Mouse (Mus musculus) intestine, embryonic 14.5 days (tissue): ENCODE results near the gene Fhdc1. TPM values are rescaled to one million over a fixed set of nuclear protein-coding genes. Genes with fewer than 3 reads are reported as not detected.

Experiments used
- ATAC-seq: fragments of 200-750 bp; cut with Nextera tagmentation; replicated peaks from 2 replicates; pipeline ENCODE4 v1.8.0; 2017; ENCODE audit warnings: low read depth, moderate number of reproducible peaks, moderate TSS enrichment, moderate library complexity; ENCODE audit not compliant: low FRiP score, low TSS enrichment
- DNase-seq: peaks from one replicate; pipeline ENCODE4 v3.0.0-alpha.2; 2018; ENCODE audit warnings: low spot score
- H3K27ac ChIP-seq: fragments of 300-500 bp; sonication (generic); 2 replicates; pipeline ENCODE4 v1.5.1; 2014; ENCODE audit warnings: low read depth, mild to moderate bottlenecking, control low read depth
- H3K27me3 ChIP-seq: fragments of 300-500 bp; sonication (generic); replicated peaks from 2 replicates; pipeline ENCODE4 v1.6.1; 2014; ENCODE audit warnings: low read length, control low read depth; ENCODE audit not compliant: control insufficient read depth, insufficient read depth
- H3K36me3 ChIP-seq: fragments of 300-500 bp; sonication (generic); 2 replicates; pipeline ENCODE4 v1.6.1; 2014; ENCODE audit warnings: low read length, control low read depth; ENCODE audit not compliant: control insufficient read depth, insufficient read depth
- H3K4me1 ChIP-seq: fragments of 300-500 bp; sonication (generic); replicated peaks from 2 replicates; pipeline ENCODE4 v1.6.1; 2014; ENCODE audit warnings: low read length, control low read depth, mixed read lengths; ENCODE audit not compliant: control insufficient read depth, insufficient read depth
- H3K4me2 ChIP-seq: fragments of 300-500 bp; sonication (generic); 2 replicates; pipeline ENCODE4 v1.6.1; 2014; ENCODE audit warnings: low read length
- H3K4me3 ChIP-seq: fragments of 300-500 bp; sonication (generic); 2 replicates; pipeline ENCODE4 v1.5.1; 2014; ENCODE audit warnings: low read depth, low read length, control low read depth, mixed read lengths
- H3K9ac ChIP-seq: fragments of 300-500 bp; sonication (generic); 2 replicates; pipeline ENCODE4 v1.6.1; 2014; ENCODE audit warnings: mild to moderate bottlenecking, low read length
- H3K9me3 ChIP-seq: fragments of 300-500 bp; sonication (generic); 2 replicates; pipeline ENCODE4 v1.6.1; 2016; ENCODE audit warnings: low read length, control low read depth; ENCODE audit not compliant: control insufficient read depth
- WGBS: fragments of 180-500 bp; shearing (Covaris S2); extraction: QIAGEN DNeasy Blood & Tissue Kit; methylation state at CpG from one replicate; pipeline ENCODE4 v1.1.7; 2014; 5-methylcytosine and 5-hydroxymethylcytosine counted together
- polyA plus RNA-seq: library from polyadenylated mRNA; unstranded; fragments of >200 nt; fragmentation: Nextera tagmentation; extraction: Ambion mirVana; gene quantifications from 2 replicates; pipeline ENCODE4 v1.2.1, GENCODE M21; 2014

Fhdc1 gene
- polyA plus RNA-seq, 1 experiment from 2014 or later, result 5.9 TPM

- WGBS, result 68% methylated on average over 3 of the region's 3 CpGs
- no peak for ATAC-seq
These were observed 29.6 kb downstream of the Fhdc1 start for GRCm38 (mm10) chr3:84450651-84451050.

GRCm38 (mm10) chr3:84449015-84449414 lies 31.2 kb downstream of the Fhdc1 start:
- Histone ChIP-seq H3K9ac (no peak overlapping the region), H3K9me3 (no peaks in the 10 kb centered on the region), H3K4me2 (no peak overlapping the region), H3K4me3 (no peak overlapping the region), H3K4me1 (no peaks in the 10 kb centered on the region), H3K36me3 (no peaks in the 10 kb centered on the region; the same call in 1 of the 2 replicates), H3K27me3 (no peaks in the 10 kb centered on the region), H3K27ac (no peak overlapping the region)
- no peak for DNase-seq
- no peak for ATAC-seq
- 82% methylated on average over 9 of the region's 9 CpGs for WGBS

More at GRCm38 (mm10) chr3:84450651-84451050, 29.6 kb downstream of the Fhdc1 start:
- H3K36me3 ChIP-seq, result no peaks in the 10 kb centered on the region; the same call in 1 of the 2 replicates
- no peak overlapping the region for H3K4me3 ChIP-seq
- H3K4me2 ChIP-seq, result no peak overlapping the region
- peaks cover under 1% of the 10 kb centered on the region; the same call in 1 of the 2 replicates for H3K4me1 ChIP-seq
- H3K9me3 ChIP-seq, result no peaks in the 10 kb centered on the region
- no peak overlapping the region for H3K27ac ChIP-seq
- no peak overlapping the region for H3K9ac ChIP-seq
- H3K27me3 ChIP-seq, result no peaks in the 10 kb centered on the region
- DNase-seq, result no peak

- Histone ChIP-seq H3K4me1 (no peaks in the 10 kb centered on the region), H3K36me3 (no peaks in the 10 kb centered on the region; the same call in 1 of the 2 replicates), H3K27ac (no peak overlapping the region), H3K27me3 (no peaks in the 10 kb centered on the region), H3K9me3 (no peaks in the 10 kb centered on the region), H3K4me2 (no peak overlapping the region), H3K4me3 (no peak overlapping the region), H3K9ac (no peak overlapping the region)
- ATAC-seq (no peak), DNase-seq (no peak)
- 77% methylated on average over 5 of the region's 5 CpGs for WGBS
These were observed 32.4 kb downstream of the Fhdc1 start for GRCm38 (mm10) chr3:84447803-84448202.

GRCm38 (mm10) chr3:84445838-84446237 lies 34.4 kb downstream of the Fhdc1 start:
- WGBS, result 45% methylated on average over 9 of the region's 9 CpGs
- Histone ChIP-seq H3K4me2 (no peak overlapping the region), H3K4me3 (no peak overlapping the region), H3K9ac (no peak overlapping the region), H3K27me3 (no peaks in the 10 kb centered on the region), H3K9me3 (no peaks in the 10 kb centered on the region), H3K27ac (no peak overlapping the region), H3K36me3 (no peaks in the 10 kb centered on the region), H3K4me1 (no peaks in the 10 kb centered on the region)
- ATAC-seq (no peak), DNase-seq (no peak)

GRCm38 (mm10) chr3:84442890-84443289 lies 37.3 kb downstream of the Fhdc1 start:
- WGBS, result 78% methylated on average over 4 of the region's 4 CpGs
- H3K4me1 ChIP-seq, result no peaks in the 10 kb centered on the region
- H3K36me3 ChIP-seq, result no peaks in the 10 kb centered on the region
- no peaks in the 10 kb centered on the region for H3K27me3 ChIP-seq
- H3K4me3 ChIP-seq, result no peak overlapping the region
- no peak overlapping the region for H3K4me2 ChIP-seq
- ATAC-seq, result no peak
- H3K27ac ChIP-seq, result no peak overlapping the region
- no peak overlapping the region for H3K9ac ChIP-seq
- DNase-seq, result no peak
- H3K9me3 ChIP-seq, result no peaks in the 10 kb centered on the region

- no peak overlapping the region for H3K27ac ChIP-seq
- H3K9me3 ChIP-seq, result no peaks in the 10 kb centered on the region
- no peak overlapping the region for H3K9ac ChIP-seq
- H3K4me2 ChIP-seq, result no peak overlapping the region
- WGBS, result 90% methylated on average over 7 of the region's 7 CpGs
- DNase-seq (no peak), ATAC-seq (no peak)
- no peaks in the 10 kb centered on the region for H3K27me3 ChIP-seq
- no peak overlapping the region for H3K4me3 ChIP-seq
- no peaks in the 10 kb centered on the region for H3K36me3 ChIP-seq
- H3K4me1 ChIP-seq, result peaks cover 12% of the 10 kb centered on the region
These were observed 40.6 kb downstream of the Fhdc1 start for GRCm38 (mm10) chr3:84439431-84440210.

GRCm38 (mm10) chr3:84438840-84439239 lies 41.4 kb downstream of the Fhdc1 start:
- ATAC-seq, result no peak
- H3K4me3 ChIP-seq, result no peak overlapping the region
- DNase-seq, result no peak
- H3K36me3 ChIP-seq, result no peaks in the 10 kb centered on the region
- WGBS, result 87% methylated on average over 7 of the region's 7 CpGs
- no peaks in the 10 kb centered on the region for H3K9me3 ChIP-seq
- no peaks in the 10 kb centered on the region for H3K27me3 ChIP-seq
- H3K4me2 ChIP-seq, result no peak overlapping the region
- H3K9ac ChIP-seq, result no peak overlapping the region
- no peak overlapping the region for H3K27ac ChIP-seq
- H3K4me1 ChIP-seq, result peaks cover 12% of the 10 kb centered on the region

- 61% methylated on average over 11 of the region's 11 CpGs for WGBS
- H3K36me3 ChIP-seq, result no peaks in the 10 kb centered on the region
- H3K4me1 ChIP-seq, result peaks cover 12% of the 10 kb centered on the region
- no peak overlapping the region for H3K27ac ChIP-seq
- no peak for DNase-seq
- H3K4me2 ChIP-seq, result no peak overlapping the region
- no peak overlapping the region for H3K4me3 ChIP-seq
- no peaks in the 10 kb centered on the region for H3K27me3 ChIP-seq
- H3K9ac ChIP-seq, result no peak overlapping the region
- no peaks in the 10 kb centered on the region for H3K9me3 ChIP-seq
- ATAC-seq, result no peak
These were observed 42.1 kb downstream of the Fhdc1 start for GRCm38 (mm10) chr3:84438118-84438517.

GRCm38 (mm10) chr3:84436947-84437346 lies 43.3 kb downstream of the Fhdc1 start:
- WGBS, result 77% methylated on average over 7 of the region's 7 CpGs
- Histone ChIP-seq H3K4me2 (no peak overlapping the region), H3K4me1 (peaks cover 12% of the 10 kb centered on the region), H3K9me3 (no peaks in the 10 kb centered on the region), H3K9ac (no peak overlapping the region), H3K36me3 (no peaks in the 10 kb centered on the region), H3K4me3 (no peak overlapping the region), H3K27me3 (no peaks in the 10 kb centered on the region), H3K27ac (no peak overlapping the region)
- ATAC-seq, result peak; percentile 72
- DNase-seq, result no peak
